Mouse (Mus musculus) MEL (cell line): ENCODE measurements at regions not wholly inside any gene's neighbourhood (a gene's known extent, or its start where the extent isn't known, plus 50 kb on each side); places are given as distances from the start of the nearest gene placed in this dataset.

Experiments
- BHLHE40 ChIP-seq: IDR thresholded peaks from 2 replicates; pipeline ENCODE4 v1.6.1; 2012; ENCODE audit warnings: low read depth, mild to moderate bottlenecking, inconsistent platforms, low read length, improper control_type of control experiment, borderline replicate concordance
- CHD1 ChIP-seq: IDR thresholded peaks from 2 replicates; pipeline ENCODE4 v1.6.1; 2012; ENCODE audit warnings: low read depth, mild to moderate bottlenecking, inconsistent platforms, low read length, improper control_type of control experiment
- CTCF ChIP-seq, 3 experiments: IDR thresholded peaks in 2 of 3; conservative IDR thresholded peaks in 1 of 3; 2 replicates each; pipeline ENCODE4 v1.5.1; 2011 to 2012; ENCODE audit warnings: low read length in 3 of 3, low read depth in 2 of 3, mild to moderate bottlenecking in 2 of 3, improper control_type of control experiment in 1 of 3, inconsistent platforms in 1 of 3, mixed read lengths in 1 of 3, moderate library complexity in 1 of 3; ENCODE audit not compliant: control insufficient read depth in 1 of 3, insufficient read depth in 1 of 3, poor library complexity in 1 of 3, severe bottlenecking in 1 of 3
- MAX ChIP-seq: IDR thresholded peaks from 2 replicates; pipeline ENCODE4 v1.6.1; 2011; ENCODE audit warnings: low read length, improper control_type of control experiment
- NRF1 ChIP-seq: IDR thresholded peaks from 2 replicates; pipeline ENCODE4 v1.6.1; 2014; ENCODE audit warnings: low read depth, mild to moderate bottlenecking, inconsistent platforms, low read length, improper control_type of control experiment, moderate library complexity; ENCODE audit not compliant: poor library complexity, insufficient read depth, severe bottlenecking
- POLR2A ChIP-seq, 2 experiments: IDR thresholded peaks; 2 replicates each; pipeline ENCODE4 v1.6.1; 2011 to 2012; ENCODE audit warnings: low read length in 2 of 2, mild to moderate bottlenecking in 2 of 2, control low read depth in 1 of 2, improper control_type of control experiment in 1 of 2, low read depth in 1 of 2, moderate library complexity in 1 of 2; ENCODE audit not compliant: control insufficient read depth in 1 of 2, insufficient read depth in 1 of 2, poor library complexity in 1 of 2
- USF1 ChIP-seq: IDR thresholded peaks from 2 replicates; pipeline ENCODE4 v1.6.1; 2014; ENCODE audit warnings: low read depth, mild to moderate bottlenecking, inconsistent platforms, low read length, improper control_type of control experiment, moderate library complexity
- ZC3H11A ChIP-seq: IDR thresholded peaks from 2 replicates; pipeline ENCODE4 v1.6.1; 2012; ENCODE audit warnings: low read depth, mild to moderate bottlenecking, inconsistent platforms, low read length, improper control_type of control experiment

DNA sequence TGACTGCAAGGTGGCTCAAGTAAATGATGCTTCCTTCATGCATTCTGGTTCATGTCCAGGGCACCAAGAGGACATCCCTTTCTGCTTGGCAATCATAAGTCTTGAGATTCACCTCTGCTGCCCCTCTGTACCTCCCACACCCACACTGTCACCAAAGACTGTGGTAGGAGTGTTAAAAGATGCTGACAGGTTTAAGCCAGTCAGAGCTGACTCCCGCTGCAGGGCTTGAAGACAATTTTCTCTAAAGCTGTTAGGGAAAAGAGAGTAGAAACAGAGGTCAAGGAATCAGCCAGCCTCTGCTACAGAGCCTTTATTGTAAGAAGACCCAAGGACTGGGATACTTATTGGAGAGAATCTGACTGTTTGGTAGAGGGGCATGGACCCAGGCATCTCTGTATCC, 254.7 kb downstream of the 1810013L24Rik start:
- TF ChIP-seq CTCF (IDR thresholded peaks at IDR 0.05 in 2 of 3, conservative IDR thresholded peaks at IDR 0.05 in 1 of 3; ENCODE audit: control insufficient read depth in 1 of 3, insufficient read depth in 1 of 3, low read depth in 2 of 3, low read length in 3 of 3, poor library complexity in 1 of 3, severe bottlenecking in 1 of 3) (no peak), ZC3H11A (no peak), CHD1 (no peak), POLR2A (IDR thresholded peaks at IDR 0.05; ENCODE audit: control insufficient read depth in 1 of 2, insufficient read depth in 1 of 2, low read depth in 1 of 2, low read length in 2 of 2, poor library complexity in 1 of 2) (no peak), NRF1 (no peak), USF1 (no peak), BHLHE40 (no peak), MAX (no peak)
